In the genomic region with DNA sequence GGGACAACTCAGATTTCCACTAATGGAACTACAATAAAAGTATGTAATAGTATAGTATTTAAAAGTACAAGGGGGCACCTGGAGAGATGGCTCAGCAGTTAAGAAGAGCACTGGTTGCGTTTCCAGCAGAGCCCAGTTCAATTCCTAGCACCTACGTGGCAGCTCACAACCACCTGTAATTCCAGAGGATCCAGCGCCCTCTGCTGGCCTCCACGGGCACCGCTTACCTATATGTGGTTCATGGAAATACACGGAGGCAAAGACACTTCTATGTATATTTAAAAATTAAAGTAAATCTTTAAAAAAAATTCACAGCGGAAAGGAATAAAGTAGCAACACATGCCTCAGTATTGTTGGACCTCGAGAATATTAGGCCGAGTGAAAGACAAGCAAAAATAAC, we compare ENCODE assay signal across 11 mouse cellular contexts. TPM values are rescaled to one million over a fixed set of nuclear protein-coding genes. Genes with fewer than 3 reads are reported as not detected.
DNase-seq lines count a peak whose midpoint lies in the region; ATAC-seq and TF ChIP-seq lines count a peak whose summit lies in the region.
"Had no signal": no experiment of that assay in that cellular context is flagged by ENCODE, and none has a peak within 500 bp of the region (broad histone marks: within the 10 kb centered on the region; RNA-seq: fewer than 3 reads in every experiment).

No protein-coding gene starts in this region.

- no peaks in the 10 kb centered on the region for H3K79me3 ChIP-seq in C2C12 (ENCODE audit: low read depth)

- no peak overlapping the region for H3K27ac ChIP-seq in lung, embryonic 14.5 days (ENCODE audit: low read depth)
- no peak overlapping the region for H3K27ac ChIP-seq in heart, embryonic 12.5 days (ENCODE audit: poor library complexity, severe bottlenecking)
- H3K27ac ChIP-seq: embryonic facial prominence, embryonic 12.5 days; liver, embryonic 13.5 days; stomach, embryonic 15.5 days had no signal

- H3K4me3 ChIP-seq in C2C12 (ENCODE audit: insufficient read depth, poor library complexity, severe bottlenecking), result no peak overlapping the region
- no peak overlapping the region for H3K4me3 ChIP-seq in lung, embryonic 14.5 days (ENCODE audit: low read depth, low read length)
- no peak overlapping the region for H3K4me3 ChIP-seq in heart, embryonic 12.5 days
- H3K4me3 ChIP-seq: embryonic facial prominence, embryonic 12.5 days; liver, embryonic 13.5 days; stomach, embryonic 15.5 days had no signal

- H3K27me3 ChIP-seq in C2C12 (ENCODE audit: control insufficient read depth, insufficient read depth, insufficient read length), result peaks cover 44% of the 10 kb centered on the region
- no peaks in the 10 kb centered on the region for H3K27me3 ChIP-seq in lung, embryonic 14.5 days (ENCODE audit: insufficient read depth, low read length)
- H3K27me3 ChIP-seq in heart, embryonic 12.5 days (replicated peaks), result peaks cover 8% of the 10 kb centered on the region
- H3K27me3 ChIP-seq: embryonic facial prominence, embryonic 12.5 days; liver, embryonic 13.5 days; stomach, embryonic 15.5 days had no signal

- H3K4me2 ChIP-seq in lung, embryonic 14.5 days, result no peak overlapping the region
- H3K4me2 ChIP-seq in heart, embryonic 12.5 days, result no peak overlapping the region
- H3K4me2 ChIP-seq: embryonic facial prominence, embryonic 12.5 days; liver, embryonic 13.5 days; stomach, embryonic 15.5 days had no signal

- TF ChIP-seq CTCF in C2C12 (IDR thresholded peaks at IDR 0.05; ENCODE audit: control insufficient read depth, insufficient read depth, insufficient read length), result peak; percentile 41
- peak; percentile 61 for TF ChIP-seq CTCF in lung, embryonic 14.5 days (IDR thresholded peaks at IDR 0.05; ENCODE audit: low read depth)

- ATAC-seq in lung, embryonic 14.5 days (ENCODE audit: insufficient read depth), result no peak
- ATAC-seq in heart, embryonic 12.5 days (ENCODE audit: insufficient number of reproducible peaks, low FRiP score), result no peak
- ATAC-seq in cerebellum, adult (ENCODE audit: insufficient number of reproducible peaks, low FRiP score, low TSS enrichment), result no peak

- H3K9ac ChIP-seq in lung, embryonic 14.5 days, result no peak overlapping the region
- H3K9ac ChIP-seq in heart, embryonic 12.5 days, result no peak overlapping the region
- H3K9ac ChIP-seq: embryonic facial prominence, embryonic 12.5 days; liver, embryonic 13.5 days; stomach, embryonic 15.5 days had no signal

- 34% methylated on average over 9 of the region's 9 CpGs for WGBS in lung, embryonic 14.5 days
- 30% methylated on average over 9 of the region's 9 CpGs for WGBS in heart, embryonic 12.5 days

- no peak overlapping the region for H3ac ChIP-seq in C2C12 (ENCODE audit: control insufficient read depth, insufficient read length, low read depth)

- H3K79me2 ChIP-seq in C2C12 (ENCODE audit: control insufficient read depth, insufficient read depth), result no peaks in the 10 kb centered on the region

- no peaks in the 10 kb centered on the region for H3K36me3 ChIP-seq in C2C12 (ENCODE audit: control insufficient read depth, insufficient read depth)
- H3K36me3 ChIP-seq in lung, embryonic 14.5 days (ENCODE audit: insufficient read depth), result no peaks in the 10 kb centered on the region
- H3K36me3 ChIP-seq in heart, embryonic 12.5 days, result no peaks in the 10 kb centered on the region
- H3K36me3 ChIP-seq: embryonic facial prominence, embryonic 12.5 days; liver, embryonic 13.5 days; stomach, embryonic 15.5 days had no signal

- peak; percentile 20 for DNase-seq in kidney, adult 18-20 months
- DNase-seq in kidney, postnatal 14 days, result no peak
- DNase-seq in adrenal gland, postnatal 36 days, result peak; percentile 33 to 63
- peak; percentile 33 for DNase-seq in lung, embryonic 14.5 days
- no peak for DNase-seq in urinary bladder, postnatal 25 days (ENCODE audit: low spot score)
- DNase-seq: liver, embryonic 13.5 days had no signal

- H3K4me1 ChIP-seq in lung, embryonic 14.5 days (ENCODE audit: insufficient read depth), result no peaks in the 10 kb centered on the region
- H3K4me1 ChIP-seq in heart, embryonic 12.5 days (replicated peaks), result no peaks in the 10 kb centered on the region
- H3K4me1 ChIP-seq: embryonic facial prominence, embryonic 12.5 days; liver, embryonic 13.5 days; stomach, embryonic 15.5 days had no signal

- H3K9me3 ChIP-seq in lung, embryonic 14.5 days (ENCODE audit: low read depth, low read length), result no peaks in the 10 kb centered on the region
- no peaks in the 10 kb centered on the region for H3K9me3 ChIP-seq in heart, embryonic 12.5 days (replicated peaks)
- H3K9me3 ChIP-seq: embryonic facial prominence, embryonic 12.5 days; liver, embryonic 13.5 days; stomach, embryonic 15.5 days had no signal

TF ChIP-seq in C2C12, 6 proteins besides CTCF, POLR2A, EP300 and RAD21:
- no peak for TF ChIP-seq CEBPB (IDR thresholded peaks at IDR 0.05; ENCODE audit: low read depth)
- TF ChIP-seq MYOD1 (IDR thresholded peaks at IDR 0.05; ENCODE audit: control insufficient read depth, insufficient read length, low read depth), result no peak
- TF ChIP-seq USF1 (IDR thresholded peaks at IDR 0.05; ENCODE audit: low read depth), result no peak
- no peak for TF ChIP-seq MYOG (IDR thresholded peaks at IDR 0.05; ENCODE audit: control insufficient read depth, extremely low read depth, insufficient read length)
- TF ChIP-seq MAX (IDR thresholded peaks at IDR 0.05), result no peak
- TF ChIP-seq FOSL1 (IDR thresholded peaks at IDR 0.05; ENCODE audit: insufficient read depth, low read length, poor library complexity, severe bottlenecking), result no peak

RNA-seq across cellular contexts. Expression of a gene that starts 12.7 kb away (rescaled TPM):
- polyA plus RNA-seq in C2C12 (2012; fragmentation: generic; extraction: Trizol), result not detected
- 1 to 10 TPM in 1 of 2 experiments, under 1 TPM in 1; 0.10 to 1.5 TPM for total RNA-seq in adrenal gland, postnatal 36 days (2021)
- polyA plus RNA-seq in lung, embryonic 14.5 days (2014; fragmentation: Nextera tagmentation; extraction: Ambion mirVana), result not detected in 2 replicates
- 0.08 TPM in 1 of 2 replicates, not detected in the other for polyA plus RNA-seq in heart, embryonic 12.5 days (2016; fragmentation: Nextera tagmentation; extraction: Ambion mirVana)
- polyA plus RNA-seq: embryonic facial prominence, embryonic 12.5 days; stomach, embryonic 15.5 days had no signal

RNA-seq across cellular contexts. Expression of a gene that starts 36.6 kb away (rescaled TPM):
- not detected for polyA plus RNA-seq in C2C12 (2012; fragmentation: generic; extraction: Trizol)
- 1 to 10 TPM; 1.0 to 1.8 TPM for total RNA-seq in adrenal gland, postnatal 36 days (2021)
- 0.27 TPM in 1 of 2 replicates, not detected in the other for polyA plus RNA-seq in lung, embryonic 14.5 days (2014; fragmentation: Nextera tagmentation; extraction: Ambion mirVana)
- 0.60 and 0.69 TPM in 2 replicates for polyA plus RNA-seq in heart, embryonic 12.5 days (2016; fragmentation: Nextera tagmentation; extraction: Ambion mirVana)
- polyA plus RNA-seq: embryonic facial prominence, embryonic 12.5 days; liver, embryonic 13.5 days had no signal

RNA-seq across cellular contexts. Expression of a gene that starts 41.0 kb away (rescaled TPM):
- polyA plus RNA-seq in C2C12 (2012; fragmentation: generic; extraction: Trizol), result not detected
- under 1 TPM in 1 of 2 experiments, not detected in 1; 0.17 TPM for total RNA-seq in adrenal gland, postnatal 36 days (2021)
- 5.4 and 6.3 TPM in 2 replicates for polyA plus RNA-seq in lung, embryonic 14.5 days (2014; fragmentation: Nextera tagmentation; extraction: Ambion mirVana)
- 0.40 and 0.41 TPM in 2 replicates for polyA plus RNA-seq in heart, embryonic 12.5 days (2016; fragmentation: Nextera tagmentation; extraction: Ambion mirVana)
- polyA plus RNA-seq: liver, embryonic 13.5 days had no signal

Comparison
In these comparisons a context has a peak if more than half of its experiments do, and no peak if none do; other contexts are left out.
1. DNase-seq: peak in kidney, adult 18-20 months (single experiment), adrenal gland, postnatal 36 days (2 of 2) and lung, embryonic 14.5 days (single experiment); none in kidney, postnatal 14 days (single experiment) and urinary bladder, postnatal 25 days (single experiment).